Mouse (Mus musculus): ENCODE data around the gene Gm20716. TPM values are rescaled to one million over a fixed set of nuclear protein-coding genes. Genes with fewer than 3 reads are reported as not detected.

The Gm20716 gene
- polyA plus RNA-seq, 1 experiment from 2014 or later = 18.2 TPM

DNA sequence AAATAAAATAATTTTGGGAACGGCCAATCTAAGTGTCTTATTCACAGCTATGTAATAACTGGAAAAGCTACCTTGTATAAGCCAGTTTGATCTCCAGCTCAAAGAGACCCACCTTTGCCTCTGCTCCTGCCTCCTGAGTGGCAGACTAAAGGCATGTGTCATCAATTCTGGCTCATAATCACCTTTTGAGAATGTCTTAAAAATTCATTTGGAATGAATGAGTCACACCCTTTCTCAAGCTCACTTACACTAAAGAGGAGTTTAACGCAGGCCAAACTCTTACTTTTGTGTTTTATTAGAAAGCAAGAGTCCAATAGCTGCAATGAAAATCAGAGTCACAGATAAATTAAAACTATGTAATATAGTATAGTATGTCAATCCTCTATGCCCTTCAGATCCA is 38.3 kb downstream of the Gm20716 start:
- H3K4me2 ChIP-seq = no peak overlapping the region
- no peak overlapping the region for H3K27ac ChIP-seq (replicated peaks)
- H3K4me1 ChIP-seq (replicated peaks) = peaks cover 57% of the 10 kb centered on the region
- H3K27me3 ChIP-seq = no peaks in the 10 kb centered on the region
- ATAC-seq (ENCODE audit: low FRiP score, low read depth) = no peak
- peaks cover 7% of the 10 kb centered on the region for H3K36me3 ChIP-seq
- H3K9me3 ChIP-seq = no peaks in the 10 kb centered on the region
- no peak overlapping the region for H3K4me3 ChIP-seq
- WGBS = 93% methylated on average over 2 of the region's 2 CpGs
- no peak overlapping the region for H3K9ac ChIP-seq

GRCm38 (mm10) chr2:168175946-168176345 is 54.2 kb downstream of the Gm20716 start:
- H3K9me3 ChIP-seq = no peaks in the 10 kb centered on the region
- no peak overlapping the region for H3K27ac ChIP-seq (replicated peaks)
- no peaks in the 10 kb centered on the region for H3K27me3 ChIP-seq
- no peaks in the 10 kb centered on the region for H3K4me1 ChIP-seq (replicated peaks)
- 38% methylated on average over 7 of the region's 7 CpGs for WGBS
- H3K36me3 ChIP-seq = peaks cover 8% of the 10 kb centered on the region
- ATAC-seq (ENCODE audit: low FRiP score, low read depth) = no peak
- H3K4me2 ChIP-seq = no peak overlapping the region
- H3K4me3 ChIP-seq = no peak overlapping the region
- H3K9ac ChIP-seq = no peak overlapping the region

DNA sequence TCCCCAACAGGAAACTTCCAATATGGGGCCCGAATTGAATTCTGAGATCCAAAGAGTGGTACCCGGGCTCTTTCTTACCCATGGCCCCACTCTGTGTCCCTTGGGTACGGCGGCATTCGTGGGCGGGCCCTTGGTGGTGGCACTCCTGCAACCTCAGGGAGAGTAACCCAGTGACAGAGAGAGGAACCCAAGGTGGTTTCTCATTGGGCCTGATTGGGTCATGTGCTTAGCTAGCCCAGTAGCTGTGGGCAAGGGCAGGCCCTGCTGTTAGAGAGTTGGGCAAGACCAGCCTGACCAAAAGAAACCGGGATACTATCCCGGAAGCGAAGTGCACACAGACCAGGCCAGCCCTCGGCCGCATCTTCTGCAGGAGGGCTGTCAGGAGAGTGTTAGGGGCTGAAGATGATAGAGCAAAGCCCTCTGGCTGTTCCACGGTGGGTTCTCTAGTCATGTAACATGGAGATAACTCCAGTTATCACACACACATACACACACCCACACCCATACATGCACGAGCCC is 59.9 kb downstream of the Gm20716 start:
- 12% methylated on average over 13 of the region's 13 CpGs for WGBS
- no peak overlapping the region for H3K27ac ChIP-seq (replicated peaks)
- peaks cover 17% of the 10 kb centered on the region for H3K4me1 ChIP-seq (replicated peaks)
- H3K36me3 ChIP-seq = no peaks in the 10 kb centered on the region
- no peak overlapping the region for H3K4me3 ChIP-seq
- no peak overlapping the region for H3K9ac ChIP-seq
- no peaks in the 10 kb centered on the region for H3K9me3 ChIP-seq
- H3K4me2 ChIP-seq = peak overlapping the region; percentile 3; the same call in 1 of the 2 replicates
- no peak; the same call in 1 of the 2 replicates for ATAC-seq (ENCODE audit: low FRiP score, low read depth)
- no peaks in the 10 kb centered on the region for H3K27me3 ChIP-seq

DNA sequence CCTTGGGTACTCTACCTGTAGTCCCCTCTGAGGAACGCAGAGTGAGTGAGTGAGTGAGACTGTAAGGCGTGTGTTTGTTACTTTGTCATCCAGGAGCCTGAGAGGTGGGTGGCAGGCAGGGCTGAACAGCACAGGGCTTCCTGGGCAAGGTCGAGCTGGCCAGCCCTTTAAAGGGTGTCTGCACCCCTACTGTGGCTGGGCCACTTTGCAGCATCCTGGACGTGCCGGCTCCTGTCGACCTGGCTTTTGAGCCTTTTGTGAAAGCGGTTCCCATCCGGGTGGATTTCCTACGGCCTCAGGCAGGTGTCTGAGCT is 60.4 kb downstream of the Gm20716 start:
- Histone ChIP-seq H3K27ac (replicated peaks) (0 out of 2 replicates have a peak overlapping the region, but pooled peaks have one; percentile 31), H3K9ac (no peak overlapping the region), H3K4me1 (replicated peaks) (peaks cover 17% of the 10 kb centered on the region), H3K27me3 (no peaks in the 10 kb centered on the region), H3K36me3 (no peaks in the 10 kb centered on the region), H3K9me3 (no peaks in the 10 kb centered on the region), H3K4me3 (no peak overlapping the region), H3K4me2 (peak overlapping the region; percentile 3; the same call in 1 of the 2 replicates)
- no peak for ATAC-seq (ENCODE audit: low FRiP score, low read depth)
- WGBS = 9% methylated on average over 9 of the region's 9 CpGs

- WGBS = 47% methylated on average over 9 of the region's 9 CpGs
- ATAC-seq (ENCODE audit: low FRiP score, low read depth) = no peak
Observed at GRCm38 (mm10) chr2:168168892-168169799, 61.0 kb downstream of the Gm20716 start.

GRCm38 (mm10) chr2:168167781-168168180 is 62.4 kb downstream of the Gm20716 start:
- Histone ChIP-seq H3K36me3 (no peaks in the 10 kb centered on the region), H3K27me3 (no peaks in the 10 kb centered on the region), H3K4me3 (no peak overlapping the region), H3K9me3 (no peaks in the 10 kb centered on the region), H3K27ac (replicated peaks) (no peak overlapping the region), H3K4me2 (no peak overlapping the region), H3K9ac (no peak overlapping the region), H3K4me1 (replicated peaks) (peaks cover 17% of the 10 kb centered on the region)
- ATAC-seq (ENCODE audit: low FRiP score, low read depth) = no peak
- 53% methylated on average over 3 of the region's 3 CpGs for WGBS

More at GRCm38 (mm10) chr2:168168892-168169799, 61.0 kb downstream of the Gm20716 start:
- Histone ChIP-seq H3K27ac (replicated peaks) (0 out of 2 replicates have a peak overlapping the region, but pooled peaks have one; percentile 31), H3K4me1 (replicated peaks) (peaks cover 17% of the 10 kb centered on the region), H3K9me3 (no peaks in the 10 kb centered on the region), H3K36me3 (no peaks in the 10 kb centered on the region), H3K4me3 (no peak overlapping the region), H3K27me3 (no peaks in the 10 kb centered on the region), H3K9ac (no peak overlapping the region), H3K4me2 (no peak overlapping the region)

DNA sequence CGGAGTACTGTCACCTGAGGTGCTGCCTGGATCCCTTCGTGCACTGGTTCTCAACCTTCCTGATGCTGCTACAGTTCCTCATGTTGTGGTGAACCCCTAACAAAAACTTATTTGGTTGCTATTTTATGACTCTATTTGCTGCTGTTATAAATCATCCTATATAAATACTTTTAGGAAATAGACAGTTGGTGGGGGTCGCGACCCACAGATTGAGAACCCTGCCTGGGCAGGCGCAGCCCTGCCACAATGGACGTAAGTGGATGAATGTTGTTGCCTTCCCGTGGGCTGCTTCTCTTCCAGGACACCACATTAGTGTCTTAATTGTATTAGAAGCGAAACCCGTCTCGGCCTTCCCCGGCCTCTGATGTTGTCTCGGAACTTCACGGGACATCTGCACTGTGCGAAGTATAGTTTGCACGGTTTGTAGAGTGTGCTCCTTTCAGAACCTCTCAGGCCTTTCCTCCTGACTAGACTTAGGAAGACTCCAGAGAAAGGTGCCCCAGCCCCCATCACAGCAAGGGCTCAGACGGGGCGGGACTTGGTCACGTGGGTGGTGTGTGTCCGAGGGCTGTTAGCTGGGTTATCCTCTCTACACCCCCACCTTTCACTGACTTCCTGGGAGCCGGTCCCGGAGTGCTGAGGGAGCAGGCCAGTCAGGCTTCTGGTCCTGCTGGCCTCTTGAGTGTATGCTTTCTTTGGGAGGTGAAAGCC is 63.3 kb downstream of the Gm20716 start:
- H3K27me3 ChIP-seq = no peaks in the 10 kb centered on the region
- H3K4me1 ChIP-seq (replicated peaks) = peaks cover 17% of the 10 kb centered on the region
- ATAC-seq (ENCODE audit: low FRiP score, low read depth) = no peak
- H3K9ac ChIP-seq = no peak overlapping the region
- H3K27ac ChIP-seq (replicated peaks) = no peak overlapping the region
- 52% methylated on average over 21 of the region's 21 CpGs for WGBS
- no peaks in the 10 kb centered on the region for H3K9me3 ChIP-seq
- H3K4me3 ChIP-seq = no peak overlapping the region
- H3K36me3 ChIP-seq = no peaks in the 10 kb centered on the region
- no peak overlapping the region for H3K4me2 ChIP-seq

- no peak overlapping the region for H3K4me3 ChIP-seq
- ATAC-seq (ENCODE audit: low FRiP score, low read depth) = no peak
- no peaks in the 10 kb centered on the region for H3K36me3 ChIP-seq
- peak overlapping the region; percentile 40 for H3K4me2 ChIP-seq
- no peaks in the 10 kb centered on the region for H3K27me3 ChIP-seq
- no peak overlapping the region for H3K9ac ChIP-seq
- H3K9me3 ChIP-seq = no peaks in the 10 kb centered on the region
- WGBS = 14% methylated on average over 14 of the region's 14 CpGs
- peaks cover 12% of the 10 kb centered on the region for H3K4me1 ChIP-seq (replicated peaks)
- H3K27ac ChIP-seq (replicated peaks) = no peak overlapping the region
Observed at GRCm38 (mm10) chr2:168161978-168162377, 68.2 kb downstream of the Gm20716 start.

DNA sequence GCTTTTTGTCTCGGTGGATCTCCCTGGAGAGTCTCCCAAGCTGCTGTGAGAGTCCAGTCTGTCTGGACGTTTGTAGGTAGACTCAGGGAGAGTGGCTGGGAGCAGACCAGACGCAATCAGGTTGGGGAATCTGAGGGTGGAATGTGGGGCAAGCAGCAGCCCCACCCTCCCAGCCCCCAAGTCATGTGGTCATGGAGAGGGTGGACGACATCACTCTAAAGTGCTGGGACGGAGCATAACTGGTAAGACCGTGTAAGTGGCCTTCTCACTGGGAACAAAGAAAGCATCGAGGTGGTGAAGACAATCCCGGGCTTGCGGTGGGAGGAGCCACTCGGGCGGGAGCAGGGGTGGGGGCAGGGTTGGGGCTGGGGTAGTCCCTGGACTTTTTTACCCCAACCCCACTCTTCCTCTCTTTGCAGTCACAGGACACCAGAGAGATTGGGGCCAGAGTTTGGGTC is 68.6 kb downstream of the Gm20716 start:
- Histone ChIP-seq H3K4me1 (replicated peaks) (peaks cover 12% of the 10 kb centered on the region), H3K9me3 (no peaks in the 10 kb centered on the region), H3K4me3 (no peak overlapping the region), H3K9ac (no peak overlapping the region), H3K4me2 (peak overlapping the region; percentile 40), H3K27me3 (no peaks in the 10 kb centered on the region), H3K36me3 (no peaks in the 10 kb centered on the region), H3K27ac (replicated peaks) (no peak overlapping the region)
- ATAC-seq (ENCODE audit: low FRiP score, low read depth) = 0 out of 2 replicates have a peak, but pooled peaks have one; percentile 17
- WGBS = 4% methylated on average over 11 of the region's 11 CpGs

- Histone ChIP-seq H3K27me3 (no peaks in the 10 kb centered on the region), H3K9ac (no peak overlapping the region), H3K4me3 (no peak overlapping the region), H3K9me3 (no peaks in the 10 kb centered on the region), H3K4me2 (no peak overlapping the region), H3K36me3 (no peaks in the 10 kb centered on the region), H3K27ac (replicated peaks) (no peak overlapping the region), H3K4me1 (replicated peaks) (peaks cover 12% of the 10 kb centered on the region)
- ATAC-seq (ENCODE audit: low FRiP score, low read depth) = no peak
- WGBS = 80% methylated on average over 9 of the region's 9 CpGs
Observed at GRCm38 (mm10) chr2:168160370-168160930, 69.7 kb downstream of the Gm20716 start.

GRCm38 (mm10) chr2:168158911-168159711 is 71.1 kb downstream of the Gm20716 start:
- H3K4me1 ChIP-seq (replicated peaks) = peaks cover 18% of the 10 kb centered on the region
- no peaks in the 10 kb centered on the region for H3K36me3 ChIP-seq
- no peak overlapping the region for H3K4me3 ChIP-seq
- no peaks in the 10 kb centered on the region for H3K9me3 ChIP-seq
- H3K27me3 ChIP-seq = no peaks in the 10 kb centered on the region
- WGBS = 6% methylated on average over 23 of the region's 25 CpGs
- H3K9ac ChIP-seq = no peak overlapping the region
- H3K27ac ChIP-seq (replicated peaks) = no peak overlapping the region
- peak overlapping the region; percentile 45 for H3K4me2 ChIP-seq
- no peak; the same call in 1 of the 2 replicates for ATAC-seq (ENCODE audit: low FRiP score, low read depth)

Data from hindbrain, embryonic 15.5 days (tissue).